In the genomic region with DNA sequence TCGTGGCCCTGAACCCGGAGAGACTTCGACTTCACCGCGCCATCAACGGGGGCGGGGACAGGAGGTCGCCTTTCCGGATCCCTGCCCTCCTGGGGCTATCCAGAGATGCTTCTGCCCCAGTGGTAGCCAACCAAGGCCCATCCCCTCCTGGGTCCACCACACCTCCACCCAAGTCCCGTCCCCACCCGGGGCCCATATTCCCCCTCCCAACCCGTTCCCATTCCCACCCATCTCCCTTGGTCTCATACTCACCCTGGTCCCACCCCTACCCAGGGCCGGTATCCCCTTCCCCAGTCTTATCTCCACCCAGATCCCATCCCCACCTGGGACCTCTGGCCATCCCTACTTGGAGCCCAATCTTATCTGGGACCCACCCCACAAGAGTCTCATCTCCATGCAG, we compare ENCODE assay signal across 9 mouse cellular contexts. TPM values are rescaled to one million over a fixed set of nuclear protein-coding genes. Genes with fewer than 3 reads are reported as not detected.
DNase-seq lines count a peak whose midpoint lies in the region; ATAC-seq and TF ChIP-seq lines count a peak whose summit lies in the region.
"Had no signal": no experiment of that assay in that cellular context is flagged by ENCODE, and none has a peak within 500 bp of the region (broad histone marks: within the 10 kb centered on the region; RNA-seq: fewer than 3 reads in every experiment).

No protein-coding gene starts in this region.

- H3K4me2 ChIP-seq in heart, embryonic 11.5 days: peak overlapping the region; percentile 93
- H3K4me2 ChIP-seq in liver, embryonic 11.5 days: peak overlapping the region; percentile 92
- peak overlapping the region; percentile 70 for H3K4me2 ChIP-seq in stomach, postnatal 0 days (replicated peaks; ENCODE audit: low read depth)

- H3K4me1 ChIP-seq in heart, embryonic 11.5 days (ENCODE audit: control insufficient read depth, insufficient read depth, low read length): peaks cover 9% of the 10 kb centered on the region
- H3K4me1 ChIP-seq in thymus, adult 2 months (replicated peaks; ENCODE audit: control insufficient read depth, insufficient read depth, low read length): peaks cover 16% of the 10 kb centered on the region
- H3K4me1 ChIP-seq in liver, embryonic 11.5 days (replicated peaks; ENCODE audit: control insufficient read depth, insufficient read depth, low read length): peaks cover 12% of the 10 kb centered on the region
- H3K4me1 ChIP-seq in stomach, postnatal 0 days (replicated peaks; ENCODE audit: control insufficient read depth, insufficient read depth): 0 out of 2 replicates have a peak, but pooled peaks cover 5% of the 10 kb centered on the region

- no peak for TF ChIP-seq POLR2A in thymus, adult 2 months (IDR thresholded peaks at IDR 0.05; ENCODE audit: control insufficient read depth, extremely low read depth, insufficient read depth, low read length, poor library complexity)

- no peaks in the 10 kb centered on the region for H3K36me3 ChIP-seq in heart, embryonic 11.5 days (ENCODE audit: control insufficient read depth, insufficient read depth, low read length)
- H3K36me3 ChIP-seq in thymus, adult 2 months (ENCODE audit: control insufficient read depth, insufficient read depth, low read length): no peaks in the 10 kb centered on the region
- H3K36me3 ChIP-seq in liver, embryonic 11.5 days (ENCODE audit: control insufficient read depth, insufficient read depth, low read length): no peaks in the 10 kb centered on the region
- H3K36me3 ChIP-seq in stomach, postnatal 0 days (ENCODE audit: control insufficient read depth, insufficient read depth, low read length): no peaks in the 10 kb centered on the region

- intact Hi-C loops in heart, postnatal 36 days (cut with DNase I): loop anchor here (5.0 kb wide), 1 partner anchor 330 kb away; no protein-coding TSS in a partner anchor

- TF ChIP-seq EP300 in stomach, postnatal 0 days (optimal IDR thresholded peaks at IDR 0.05): no peak

- H3K27me3 ChIP-seq in heart, embryonic 11.5 days (ENCODE audit: control insufficient read depth, insufficient read depth, low read length): no peaks in the 10 kb centered on the region
- peaks cover 2% of the 10 kb centered on the region; the same call in 1 of the 2 replicates for H3K27me3 ChIP-seq in thymus, adult 2 months (ENCODE audit: control insufficient read depth, insufficient read depth, low read length)
- peaks cover 4% of the 10 kb centered on the region; the same call in 1 of the 2 replicates for H3K27me3 ChIP-seq in liver, embryonic 11.5 days (replicated peaks; ENCODE audit: control insufficient read depth, insufficient read depth, low read length)
- H3K27me3 ChIP-seq in stomach, postnatal 0 days (ENCODE audit: control insufficient read depth, insufficient read depth, low read length): no peaks in the 10 kb centered on the region

- WGBS in heart, embryonic 11.5 days (ENCODE audit: insufficient replicate concordance): 2% methylated on average over 11 of the region's 13 CpGs
- WGBS in thymus, adult 2 months: 3% methylated on average over 13 of the region's 13 CpGs
- 4% methylated on average over 11 of the region's 13 CpGs for WGBS in liver, embryonic 11.5 days
- WGBS in stomach, postnatal 0 days: 4% methylated on average over 12 of the region's 13 CpGs

- no peaks in the 10 kb centered on the region for H3K9me3 ChIP-seq in heart, embryonic 11.5 days (replicated peaks; ENCODE audit: control insufficient read depth, low read length)
- H3K9me3 ChIP-seq in liver, embryonic 11.5 days (ENCODE audit: control insufficient read depth, low read length): no peaks in the 10 kb centered on the region
- no peaks in the 10 kb centered on the region for H3K9me3 ChIP-seq in stomach, postnatal 0 days (ENCODE audit: control insufficient read depth, low read length)

- TF ChIP-seq CTCF in thymus, adult 2 months (IDR thresholded peaks at IDR 0.05; ENCODE audit: borderline replicate concordance, control insufficient read depth, extremely low read depth, insufficient read depth, low read length, poor library complexity): no peak
- TF ChIP-seq CTCF in stomach, postnatal 0 days (IDR thresholded peaks at IDR 0.05; ENCODE audit: low read depth): no peak

- 0 out of 2 replicates have a peak, but pooled peaks have one; percentile 15 for ATAC-seq in heart, embryonic 11.5 days (replicated peaks; ENCODE audit: insufficient number of reproducible peaks, low FRiP score, low TSS enrichment)
- ATAC-seq in liver, embryonic 11.5 days (replicated peaks; ENCODE audit: low FRiP score): peak; percentile 8; the same call in 1 of the 2 replicates
- peak; percentile 13 for ATAC-seq in stomach, postnatal 0 days (ENCODE audit: low FRiP score, low TSS enrichment)

- no peak overlapping the region for H3K27ac ChIP-seq in heart, embryonic 11.5 days (ENCODE audit: low read depth, low read length)
- no peak overlapping the region for H3K27ac ChIP-seq in thymus, adult 2 months (ENCODE audit: control insufficient read depth, insufficient read depth, low read length)
- no peak overlapping the region for H3K27ac ChIP-seq in liver, embryonic 11.5 days (ENCODE audit: low read depth, low read length)
- H3K27ac ChIP-seq in stomach, postnatal 0 days (replicated peaks): no peak overlapping the region

- H3K9ac ChIP-seq in heart, embryonic 11.5 days (ENCODE audit: low read depth, low read length): peak overlapping the region; percentile 67
- peak overlapping the region; percentile 61 for H3K9ac ChIP-seq in liver, embryonic 11.5 days (ENCODE audit: low read depth, low read length)
- H3K9ac ChIP-seq in stomach, postnatal 0 days (ENCODE audit: low read length): peak overlapping the region; percentile 41

- DNase-seq in heart, postnatal 36 days: no peak
- DNase-seq in thymus, adult 2 months: peak; percentile 11
- DNase-seq in thymus, adult 18-20 months: no peak
- no peak for DNase-seq in liver, embryonic 11.5 days (ENCODE audit: low spot score)
- DNase-seq in stomach, postnatal 0 days (ENCODE audit: low spot score): no peak
- no peak for DNase-seq in retina, postnatal 1 day
- no peak for DNase-seq in adrenal gland, postnatal 10 days
- DNase-seq: layer of hippocampus, adult 9-11 months had no signal

- peak overlapping the region; percentile 45 for H3K4me3 ChIP-seq in heart, embryonic 11.5 days (ENCODE audit: low read depth, low read length)
- H3K4me3 ChIP-seq in thymus, adult 2 months (ENCODE audit: control insufficient read depth, insufficient read depth, low read length): peak overlapping the region; percentile 50
- H3K4me3 ChIP-seq in liver, embryonic 11.5 days (ENCODE audit: low read depth, low read length): peak overlapping the region; percentile 56
- H3K4me3 ChIP-seq in stomach, postnatal 0 days (ENCODE audit: low read depth, low read length): peak overlapping the region; percentile 33

RNA-seq across cellular contexts. Expression of gene Pard6b, which starts 36.7 kb away (rescaled TPM):
- polyA plus RNA-seq in heart, embryonic 11.5 days (2014; fragmentation: Nextera tagmentation; extraction: Ambion mirVana): 8.9 and 11.8 TPM in 2 replicates
- 1 to 10 TPM; 2.7 to 3.1 TPM for total RNA-seq in heart, postnatal 36 days (2021)
- polyA plus RNA-seq in thymus, adult 2 months (2012; rRNA removed): 3.4 and 4.2 TPM in 2 replicates
- polyA plus RNA-seq in liver, embryonic 11.5 days (2014; fragmentation: Nextera tagmentation; extraction: Ambion mirVana): 6.0 and 6.1 TPM in 2 replicates
- 11.8 and 12.3 TPM in 2 replicates for polyA plus RNA-seq in stomach, postnatal 0 days (2015; fragmentation: Nextera tagmentation; extraction: Ambion mirVana)
- total RNA-seq in adrenal gland, postnatal 10 days (2021): 1 to 10 TPM; 2.1 to 2.3 TPM
